Mouse (Mus musculus) limb, embryonic 14.5 days (tissue): Measurements from ENCODE around the gene Slc13a5. TPM values are rescaled to one million over a fixed set of nuclear protein-coding genes. Genes with fewer than 3 reads are reported as not detected.

Experiments
- ATAC-seq: fragments of 200-750 bp; cut with Nextera tagmentation; 2 replicates; pipeline ENCODE4 v1.8.0; 2017; ENCODE audit warnings: low read depth, moderate number of reproducible peaks, moderate TSS enrichment; ENCODE audit not compliant: low FRiP score
- DNase-seq: peaks from one replicate; pipeline ENCODE4 v3.0.0-alpha.2; 2015; ENCODE audit warnings: low spot score
- H3K27ac ChIP-seq: fragments of 300-500 bp; sonication (generic); replicated peaks from 2 replicates; pipeline ENCODE4 v1.5.1; 2014; ENCODE audit warnings: low read depth, mild to moderate bottlenecking, low read length, moderate library complexity, mixed read lengths
- H3K27me3 ChIP-seq: fragments of 300-500 bp; sonication (generic); 2 replicates; pipeline ENCODE4 v1.6.1; 2014; ENCODE audit warnings: low read length, mixed read lengths; ENCODE audit not compliant: control insufficient read depth, insufficient read depth
- H3K36me3 ChIP-seq: fragments of 300-500 bp; sonication (generic); 2 replicates; pipeline ENCODE4 v1.6.1; 2014; ENCODE audit warnings: mild to moderate bottlenecking, low read length, moderate library complexity, mixed read lengths; ENCODE audit not compliant: control insufficient read depth, insufficient read depth
- H3K4me1 ChIP-seq: fragments of 300-500 bp; sonication (generic); 2 replicates; pipeline ENCODE4 v1.6.1; 2014; ENCODE audit warnings: antibody characterized with exemption, low read length, mixed read lengths; ENCODE audit not compliant: control insufficient read depth, insufficient read depth
- H3K4me2 ChIP-seq: fragments of 300-500 bp; sonication (generic); replicated peaks from 2 replicates; pipeline ENCODE4 v1.6.1; 2014; ENCODE audit warnings: low read depth, mild to moderate bottlenecking, low read length, moderate library complexity; ENCODE audit not compliant: severe bottlenecking
- H3K4me3 ChIP-seq: fragments of 300-500 bp; sonication (generic); replicated peaks from 2 replicates; pipeline ENCODE4 v1.5.1; 2014; ENCODE audit warnings: low read length
- H3K9ac ChIP-seq: fragments of 300-500 bp; sonication (generic); 2 replicates; pipeline ENCODE4 v1.6.1; 2014; ENCODE audit warnings: mild to moderate bottlenecking, low read depth, low read length, moderate library complexity; ENCODE audit not compliant: severe bottlenecking
- H3K9me3 ChIP-seq: fragments of 300-500 bp; sonication (generic); 2 replicates; pipeline ENCODE4 v1.6.1; 2016; ENCODE audit warnings: low read length; ENCODE audit not compliant: control insufficient read depth
- POLR2A ChIP-seq: fragments of 200-500 bp; IDR thresholded peaks from 2 replicates; pipeline ENCODE4 v1.8.0; 2012; ENCODE audit warnings: inconsistent platforms, mild to moderate bottlenecking, moderate library complexity, borderline replicate concordance; ENCODE audit not compliant: insufficient read depth, insufficient read length; ENCODE audit errors: extremely low read depth
- WGBS: fragments of 180-500 bp; shearing (Covaris S2); extraction: QIAGEN DNeasy Blood & Tissue Kit; methylation state at CpG from one replicate; pipeline ENCODE4 v1.1.7; 2014; 5-methylcytosine and 5-hydroxymethylcytosine counted together
- polyA plus RNA-seq, 2 experiments: library from polyadenylated mRNA; depleted of rRNA in 1 of 2; stranded (reverse) in 1 of 2; unstranded in 1 of 2; fragments of >200 nt; fragmentation: Nextera tagmentation in 1 of 2; extraction: Ambion mirVana in 1 of 2; gene quantifications; 2 replicates each; pipeline versions ENCODE4 v1.2.1 to v1.2.3; 2012 to 2014

Gene Slc13a5
- polyA plus RNA-seq, 2 experiments: 3.0 to 5.6 TPM

DNA sequence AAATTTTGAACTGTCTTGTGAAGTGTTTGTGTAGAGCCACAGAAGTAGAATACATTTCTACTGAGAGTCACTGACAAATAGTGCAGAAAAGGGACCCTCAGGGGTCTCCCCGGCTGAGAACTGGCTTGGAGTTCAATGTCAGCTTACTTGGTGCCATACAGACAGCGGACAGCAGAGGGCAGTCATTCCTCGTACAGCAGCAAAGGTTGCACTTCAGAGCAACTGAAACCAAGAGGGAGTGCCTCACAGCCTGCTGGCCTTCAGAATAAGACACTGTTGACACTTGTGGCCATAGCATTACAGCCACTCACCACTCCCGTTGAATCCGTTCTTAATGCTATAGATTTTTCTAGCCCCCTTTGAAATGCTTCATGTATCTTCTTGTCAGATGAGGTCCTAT is 42.2 kb downstream of the Slc13a5 start:
- no peaks in the 10 kb centered on the region for H3K9me3 ChIP-seq
- no peak for TF ChIP-seq POLR2A
- no peaks in the 10 kb centered on the region for H3K4me1 ChIP-seq
- 16% methylated on average over 5 of the region's 5 CpGs for WGBS
- no peak overlapping the region for H3K27ac ChIP-seq
- ATAC-seq: peak; percentile 53; the same call in 1 of the 2 replicates
- H3K4me2 ChIP-seq: no peak overlapping the region
- H3K9ac ChIP-seq: no peak overlapping the region
- H3K36me3 ChIP-seq: no peaks in the 10 kb centered on the region
- DNase-seq: peak; percentile 43
- no peak overlapping the region for H3K4me3 ChIP-seq
- no peaks in the 10 kb centered on the region for H3K27me3 ChIP-seq

DNA sequence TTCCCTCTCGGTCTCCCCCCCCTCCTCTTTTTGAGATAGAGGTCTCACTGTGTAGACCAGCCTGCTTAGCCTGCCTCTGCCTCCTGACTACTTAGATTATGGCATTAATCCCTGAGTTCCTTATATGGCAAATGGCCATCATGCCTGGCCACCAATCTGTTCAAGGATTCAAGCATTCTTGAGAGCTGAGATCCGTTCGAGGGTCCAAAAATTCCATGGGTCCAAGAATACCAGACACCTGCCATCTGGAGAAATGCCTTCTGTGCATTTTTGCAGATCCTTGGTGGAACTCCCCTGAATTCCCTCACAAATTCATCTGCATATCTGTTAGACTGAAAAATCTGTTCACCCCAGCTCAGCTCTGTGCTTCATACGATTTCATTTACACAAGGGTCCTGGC is 43.6 kb downstream of the Slc13a5 start:
- DNase-seq (no peak), ATAC-seq (no peak)
- no peak overlapping the region for H3K9ac ChIP-seq
- no peaks in the 10 kb centered on the region for H3K9me3 ChIP-seq
- 80% methylated on average over 4 of the region's 4 CpGs for WGBS
- no peak overlapping the region for H3K4me2 ChIP-seq
- TF ChIP-seq POLR2A: no peak
- no peaks in the 10 kb centered on the region for H3K36me3 ChIP-seq
- no peaks in the 10 kb centered on the region for H3K27me3 ChIP-seq
- no peak overlapping the region for H3K27ac ChIP-seq
- H3K4me1 ChIP-seq: no peaks in the 10 kb centered on the region
- no peak overlapping the region for H3K4me3 ChIP-seq

- H3K4me1 ChIP-seq: no peaks in the 10 kb centered on the region
- no peak for TF ChIP-seq POLR2A
- H3K36me3 ChIP-seq: no peaks in the 10 kb centered on the region; the same call in 1 of the 2 replicates
- no peaks in the 10 kb centered on the region for H3K9me3 ChIP-seq
- ATAC-seq (no peak), DNase-seq (peak; percentile 85)
- H3K27ac ChIP-seq: no peak overlapping the region
- 17% methylated on average over 6 of the region's 6 CpGs for WGBS
- no peak overlapping the region for H3K9ac ChIP-seq
- H3K4me2 ChIP-seq: no peak overlapping the region
- no peak overlapping the region for H3K4me3 ChIP-seq
- no peaks in the 10 kb centered on the region for H3K27me3 ChIP-seq
Measured at GRCm38 (mm10) chr11:72221278-72221677, 45.7 kb downstream of the Slc13a5 start.

- no peak for TF ChIP-seq POLR2A
- WGBS: 87% methylated on average over 5 of the region's 5 CpGs
- ATAC-seq (no peak), DNase-seq (no peak)
- Histone ChIP-seq H3K4me2 (no peak overlapping the region), H3K4me1 (peaks cover 4% of the 10 kb centered on the region; the same call in 1 of the 2 replicates), H3K27ac (no peak overlapping the region), H3K9me3 (no peaks in the 10 kb centered on the region), H3K4me3 (no peak overlapping the region), H3K9ac (no peak overlapping the region), H3K27me3 (no peaks in the 10 kb centered on the region), H3K36me3 (peaks cover 9% of the 10 kb centered on the region)
Measured at GRCm38 (mm10) chr11:72217116-72217515, 49.9 kb downstream of the Slc13a5 start.

DNA sequence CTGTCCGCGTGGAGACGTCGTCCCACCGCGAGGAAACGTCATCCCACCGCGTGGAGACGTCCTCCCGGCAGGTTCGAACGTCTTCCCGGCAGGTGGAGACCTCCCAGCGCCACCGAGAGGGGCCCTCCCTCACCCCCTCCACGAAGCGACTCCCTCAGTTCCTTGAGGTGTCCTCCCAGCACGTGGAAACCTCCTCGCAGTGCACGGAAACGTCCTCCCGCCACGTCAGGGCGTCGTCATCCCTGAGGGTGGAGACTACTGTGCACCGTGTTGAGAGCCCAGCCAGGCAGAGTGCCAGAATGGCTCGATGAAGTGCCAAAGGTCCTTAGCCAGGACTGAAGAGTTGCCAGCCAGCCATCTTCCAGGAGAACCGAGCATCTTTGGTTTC is 51.6 kb downstream of the Slc13a5 start, which contains the start of gene Med31:
TSS of gene Med31 (minus strand) at position 183 of the 388 bp plus-strand sequence.
- 0 out of 2 replicates have a peak, but pooled peaks have one; percentile 16 for TF ChIP-seq POLR2A
- peak; percentile 67 for ATAC-seq

More for the DNA sequence above, 51.6 kb downstream of the Slc13a5 start, which contains the start of gene Med31:
- Histone ChIP-seq H3K27me3 (no peaks in the 10 kb centered on the region), H3K4me2 (peak within 1 kb of the TSS; percentile 87), H3K27ac (peak within 1 kb of the TSS; percentile 65), H3K4me1 (peaks cover 4% of the 10 kb centered on the region; the same call in 1 of the 2 replicates), H3K9ac (peak within 1 kb of the TSS; percentile 69), H3K9me3 (no peaks in the 10 kb centered on the region), H3K36me3 (peaks cover 24% of the 10 kb centered on the region), H3K4me3 (peak within 1 kb of the TSS; percentile 83)
- 3% methylated on average over 29 of the region's 29 CpGs for WGBS
- peak; percentile 60 for DNase-seq
